Mouse (Mus musculus) ES-Bruce4 (cell line): ENCODE measurements around the gene 1700011L22Rik.

ENCODE experiments used
- CTCF ChIP-seq: IDR thresholded peaks from one replicate; pipeline ENCODE4 v1.8.1; 2011; ENCODE audit warnings: low read depth, low read length
- EP300 ChIP-seq: IDR thresholded peaks from 2 replicates; pipeline ENCODE4 v1.6.1; 2011; ENCODE audit warnings: low read depth, low read length; ENCODE audit not compliant: insufficient read depth
- POLR2A ChIP-seq: IDR thresholded peaks from one replicate; pipeline ENCODE4 v1.8.1; 2011; ENCODE audit warnings: low read length; ENCODE audit not compliant: insufficient read depth

- TF ChIP-seq POLR2A (no peak), CTCF (no peak), EP300 (no peak)
Measured at GRCm38 (mm10) chr8:79211630-79212029, 36.7 kb downstream of the 1700011L22Rik start.
